Mouse (Mus musculus) heart, adult 11 months (tissue): Measurements from ENCODE around the gene Kdm5c.

Experiments
- DNase-seq: peaks from one replicate; pipeline ENCODE4 v3.0.0; 2022

Kdm5c gene

GRCm38 (mm10) chrX:152306224-152306623, 73.4 kb downstream of the Kdm5c start:
- DNase-seq: no peak

- no peak for DNase-seq
Observed at GRCm38 (mm10) chrX:152307371-152307770, 74.6 kb downstream of the Kdm5c start.

- DNase-seq: no peak
Observed at GRCm38 (mm10) chrX:152307942-152308341, 75.1 kb downstream of the Kdm5c start.

GRCm38 (mm10) chrX:152320535-152320934, 87.7 kb downstream of the Kdm5c start:
- no peak for DNase-seq

GRCm38 (mm10) chrX:152322776-152323175, 90.0 kb downstream of the Kdm5c start:
- DNase-seq: no peak

GRCm38 (mm10) chrX:152323584-152323983, 90.8 kb downstream of the Kdm5c start:
- DNase-seq: no peak
